Mouse (Mus musculus): Measurements from ENCODE around the gene Fam161a.

GRCm38 (mm10) chr11:22998308-22998707 lies 9.0 kb upstream of the Fam161a start:
- TF ChIP-seq CTCF (IDR thresholded peaks at IDR 0.05; ENCODE audit: low read depth) (no peak), EP300 (optimal IDR thresholded peaks at IDR 0.05) (no peak)

Data from stomach, postnatal 0 days (tissue).